Mouse (Mus musculus) MEL (cell line): ENCODE measurements around the gene Tnfrsf25.

Experiments
- CTCF ChIP-seq, 3 experiments: IDR thresholded peaks in 2 of 3; conservative IDR thresholded peaks in 1 of 3; 2 replicates each; pipeline ENCODE4 v1.5.1; 2011 to 2012; ENCODE audit warnings: low read length in 3 of 3, low read depth in 2 of 3, mild to moderate bottlenecking in 2 of 3, improper control_type of control experiment in 1 of 3, inconsistent platforms in 1 of 3, mixed read lengths in 1 of 3, moderate library complexity in 1 of 3; ENCODE audit not compliant: control insufficient read depth in 1 of 3, insufficient read depth in 1 of 3, poor library complexity in 1 of 3, severe bottlenecking in 1 of 3
- MXI1 ChIP-seq: IDR thresholded peaks from 2 replicates; pipeline ENCODE4 v1.6.1; 2011; ENCODE audit warnings: mild to moderate bottlenecking, low read depth, low read length, improper control_type of control experiment
- POLR2A ChIP-seq, 2 experiments: IDR thresholded peaks; 2 replicates each; pipeline ENCODE4 v1.6.1; 2011 to 2012; ENCODE audit warnings: low read length in 2 of 2, mild to moderate bottlenecking in 2 of 2, control low read depth in 1 of 2, improper control_type of control experiment in 1 of 2, low read depth in 1 of 2, moderate library complexity in 1 of 2; ENCODE audit not compliant: control insufficient read depth in 1 of 2, insufficient read depth in 1 of 2, poor library complexity in 1 of 2
- TBP ChIP-seq: IDR thresholded peaks from 2 replicates; pipeline ENCODE4 v1.8.0; 2011; ENCODE audit warnings: low read depth, low read length, improper control_type of control experiment
- UBTF ChIP-seq: IDR thresholded peaks from 2 replicates; pipeline ENCODE4 v1.6.1; 2012; ENCODE audit warnings: low read depth, mild to moderate bottlenecking, inconsistent platforms, low read length, improper control_type of control experiment, moderate library complexity, borderline replicate concordance; ENCODE audit not compliant: insufficient read depth
- USF1 ChIP-seq: IDR thresholded peaks from 2 replicates; pipeline ENCODE4 v1.6.1; 2014; ENCODE audit warnings: low read depth, mild to moderate bottlenecking, inconsistent platforms, low read length, improper control_type of control experiment, moderate library complexity
- ZC3H11A ChIP-seq: IDR thresholded peaks from 2 replicates; pipeline ENCODE4 v1.6.1; 2012; ENCODE audit warnings: low read depth, mild to moderate bottlenecking, inconsistent platforms, low read length, improper control_type of control experiment

GRCm38 (mm10) chr4:152069245-152069644 is 46.5 kb upstream of the Tnfrsf25 start:
- TF ChIP-seq ZC3H11A = no peak
- TF ChIP-seq USF1 = no peak
- TF ChIP-seq CTCF (IDR thresholded peaks at IDR 0.05 in 2 of 3, conservative IDR thresholded peaks at IDR 0.05 in 1 of 3; ENCODE audit: control insufficient read depth in 1 of 3, insufficient read depth in 1 of 3, low read depth in 2 of 3, low read length in 3 of 3, poor library complexity in 1 of 3, severe bottlenecking in 1 of 3) = no peak
- no peak for TF ChIP-seq POLR2A (IDR thresholded peaks at IDR 0.05; ENCODE audit: control insufficient read depth in 1 of 2, insufficient read depth in 1 of 2, low read depth in 1 of 2, low read length in 2 of 2, poor library complexity in 1 of 2)
- TF ChIP-seq TBP = no peak
- TF ChIP-seq UBTF = no peak
- no peak for TF ChIP-seq MXI1
